Mouse (Mus musculus): ENCODE data around the gene 1700020D05Rik.

DNA sequence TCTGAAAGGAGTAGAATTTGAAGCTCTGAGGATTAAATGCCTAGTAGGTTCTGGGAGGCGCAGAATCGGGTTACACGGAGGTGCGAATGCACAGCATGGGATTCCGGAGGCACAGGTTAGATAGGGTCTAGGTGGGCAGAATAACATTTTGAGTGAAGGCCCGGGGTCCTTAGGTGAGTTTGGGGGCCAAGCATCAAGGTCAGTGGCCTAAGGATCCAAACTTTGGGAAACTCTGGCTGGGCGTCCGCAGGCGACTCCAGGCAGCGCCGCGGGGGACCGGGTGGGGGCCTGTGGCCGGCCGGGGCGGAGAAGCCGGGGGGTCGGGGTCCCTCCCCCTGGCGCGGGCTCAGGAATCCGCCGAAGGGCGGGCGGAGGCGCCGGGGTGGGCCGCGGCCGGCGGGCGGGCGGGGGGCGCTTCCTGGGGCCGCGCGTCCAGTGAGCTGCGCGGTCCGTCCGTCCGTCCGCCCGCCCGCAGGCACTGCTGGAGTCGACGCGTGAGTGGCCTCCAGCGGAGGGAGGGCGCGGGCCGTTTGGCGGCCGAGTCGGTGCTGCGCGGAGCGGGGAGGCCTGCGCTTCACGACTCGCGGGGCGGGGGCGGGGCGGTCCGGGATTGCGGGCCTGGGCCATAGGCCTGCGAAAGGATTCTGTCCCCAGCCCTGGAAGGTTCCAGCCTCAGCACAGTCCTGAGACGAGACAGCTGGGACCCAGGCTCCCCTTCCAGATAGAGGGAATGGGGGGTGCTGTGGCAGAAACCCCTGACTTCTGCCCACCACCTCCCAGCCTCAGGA is 29.1 kb downstream of the 1700020D05Rik start:
- peak; percentile 34 for TF ChIP-seq CTCF (IDR thresholded peaks at IDR 0.05)
- TF ChIP-seq EP300 (IDR thresholded peaks at IDR 0.05) = no peak

Data from lung, postnatal 0 days (tissue).